Mouse (Mus musculus) neural tube, embryonic 14.5 days (tissue): ENCODE measurements around the gene 4930407I10Rik. TPM values are rescaled to one million over a fixed set of nuclear protein-coding genes. Genes with fewer than 3 reads are reported as not detected.

ENCODE experiments used
- polyA plus RNA-seq: library from polyadenylated mRNA; unstranded; fragments of >200 nt; fragmentation: Nextera tagmentation; extraction: Ambion mirVana; gene quantifications from 2 replicates; pipeline ENCODE4 v1.2.1, GENCODE M21; 2014

4930407I10Rik gene
- polyA plus RNA-seq, 1 experiment from 2014 or later, result not detected

Other genes with a start within 250 kb of the 4930407I10Rik start
- gene Tob2, start 200.4 kb upstream of the 4930407I10Rik start, polyA plus RNA-seq, result 12.4 and 13.4 TPM in 2 replicates
- gene Phf5a, start 187.2 kb upstream of the 4930407I10Rik start, polyA plus RNA-seq, result 129 and 138 TPM in 2 replicates
- 278 and 281 TPM in 2 replicates for gene Aco2, start 186.8 kb upstream of the 4930407I10Rik start, polyA plus RNA-seq
- 88.1 and 98.4 TPM in 2 replicates for gene Polr3h, start 132.9 kb upstream of the 4930407I10Rik start, polyA plus RNA-seq
- gene Csdc2, start 122.4 kb upstream of the 4930407I10Rik start, polyA plus RNA-seq, result 170 and 208 TPM in 2 replicates
- gene Pmm1, start 98.2 kb upstream of the 4930407I10Rik start, polyA plus RNA-seq, result 78.6 and 96.6 TPM in 2 replicates
- not detected in 2 replicates for gene 1700029P11Rik, start 78.6 kb upstream of the 4930407I10Rik start, polyA plus RNA-seq
- 42.1 and 48.6 TPM in 2 replicates for gene Xrcc6, start 71.3 kb upstream of the 4930407I10Rik start, polyA plus RNA-seq
- gene Desi1, start 25.3 kb upstream of the 4930407I10Rik start, polyA plus RNA-seq, result 58.3 and 58.7 TPM in 2 replicates
- 231 and 251 TPM in 2 replicates for gene Snu13, start 11.6 kb upstream of the 4930407I10Rik start, polyA plus RNA-seq
- gene Mei1, start 10.8 kb downstream of the 4930407I10Rik start, polyA plus RNA-seq, result not detected in 2 replicates
- 12.7 and 12.8 TPM in 2 replicates for gene Ccdc134, start 68.8 kb downstream of the 4930407I10Rik start, polyA plus RNA-seq
- 141 and 164 TPM in 2 replicates for gene Srebf2, start 88.0 kb downstream of the 4930407I10Rik start, polyA plus RNA-seq
- gene Shisa8, start 153.7 kb downstream of the 4930407I10Rik start, polyA plus RNA-seq, result 2.9 and 6.9 TPM in 2 replicates
- gene Tnfrsf13c, start 165.2 kb downstream of the 4930407I10Rik start, polyA plus RNA-seq, result 0.32 and 1.4 TPM in 2 replicates
- gene Cenpm, start 185.6 kb downstream of the 4930407I10Rik start, polyA plus RNA-seq, result 11.2 and 12.0 TPM in 2 replicates
- gene 1500009C09Rik, start 193.2 kb downstream of the 4930407I10Rik start, polyA plus RNA-seq, result 6.5 and 13.3 TPM in 2 replicates
- 395 and 439 TPM in 2 replicates for gene Sept3, start 215.7 kb downstream of the 4930407I10Rik start, polyA plus RNA-seq
- 0.28 TPM in 1 of 2 replicates, not detected in the other for gene Wbp2nl, start 239.8 kb downstream of the 4930407I10Rik start, polyA plus RNA-seq